Mouse (Mus musculus): Measurements from ENCODE around the gene Slc22a15. TPM values are rescaled to one million over a fixed set of nuclear protein-coding genes. Genes with fewer than 3 reads are reported as not detected.

The Slc22a15 gene
- polyA plus RNA-seq, 1 experiment, result 1.8 TPM

- no peak overlapping the region for H3K9ac ChIP-seq (ENCODE audit: low read depth, poor library complexity, severe bottlenecking)
- no peaks in the 10 kb centered on the region for H3K4me1 ChIP-seq (ENCODE audit: control insufficient read depth, insufficient read depth, low read length)
- no peaks in the 10 kb centered on the region for H3K9me3 ChIP-seq (replicated peaks; ENCODE audit: control insufficient read depth, insufficient read depth, low read length, poor library complexity, severe bottlenecking)
- no peaks in the 10 kb centered on the region for H3K36me3 ChIP-seq (ENCODE audit: control insufficient read depth, insufficient read depth, low read length, poor library complexity, severe bottlenecking)
- TF ChIP-seq CTCF (IDR thresholded peaks at IDR 0.05; ENCODE audit: low read depth, low read length) (no peak), EP300 (IDR thresholded peaks at IDR 0.05; ENCODE audit: insufficient read depth, low read depth, low read length) (no peak), POLR2A (IDR thresholded peaks at IDR 0.05; ENCODE audit: insufficient read depth, low read length) (no peak)
- no peak overlapping the region for H3K27ac ChIP-seq (ENCODE audit: insufficient read depth, low read length)
- H3K27me3 ChIP-seq (ENCODE audit: control insufficient read depth, insufficient read depth, low read length, poor library complexity, severe bottlenecking), result no peaks in the 10 kb centered on the region
- no peak overlapping the region for H3K4me3 ChIP-seq (ENCODE audit: low read depth, low read length)
Measured at GRCm38 (mm10) chr3:101940418-101940817, 16.2 kb upstream of the Slc22a15 start.

GRCm38 (mm10) chr3:101939865-101940264, 15.6 kb upstream of the Slc22a15 start:
- H3K36me3 ChIP-seq (ENCODE audit: control insufficient read depth, insufficient read depth, low read length, poor library complexity, severe bottlenecking), result no peaks in the 10 kb centered on the region

GRCm38 (mm10) chr3:101939152-101939551, 14.9 kb upstream of the Slc22a15 start:
- Histone ChIP-seq H3K27ac (ENCODE audit: insufficient read depth, low read length) (no peak overlapping the region), H3K36me3 (ENCODE audit: control insufficient read depth, insufficient read depth, low read length, poor library complexity, severe bottlenecking) (no peaks in the 10 kb centered on the region), H3K4me1 (ENCODE audit: control insufficient read depth, insufficient read depth, low read length) (no peaks in the 10 kb centered on the region), H3K9ac (ENCODE audit: low read depth, poor library complexity, severe bottlenecking) (no peak overlapping the region), H3K27me3 (ENCODE audit: control insufficient read depth, insufficient read depth, low read length, poor library complexity, severe bottlenecking) (no peaks in the 10 kb centered on the region), H3K4me3 (ENCODE audit: low read depth, low read length) (no peak overlapping the region), H3K9me3 (replicated peaks; ENCODE audit: control insufficient read depth, insufficient read depth, low read length, poor library complexity, severe bottlenecking) (no peaks in the 10 kb centered on the region)
- TF ChIP-seq POLR2A (IDR thresholded peaks at IDR 0.05; ENCODE audit: insufficient read depth, low read length) (no peak), CTCF (IDR thresholded peaks at IDR 0.05; ENCODE audit: low read depth, low read length) (no peak), EP300 (IDR thresholded peaks at IDR 0.05; ENCODE audit: insufficient read depth, low read depth, low read length) (no peak)

More at GRCm38 (mm10) chr3:101939865-101940264, 15.6 kb upstream of the Slc22a15 start:
- Histone ChIP-seq H3K27me3 (ENCODE audit: control insufficient read depth, insufficient read depth, low read length, poor library complexity, severe bottlenecking) (no peaks in the 10 kb centered on the region), H3K4me1 (ENCODE audit: control insufficient read depth, insufficient read depth, low read length) (no peaks in the 10 kb centered on the region), H3K9me3 (replicated peaks; ENCODE audit: control insufficient read depth, insufficient read depth, low read length, poor library complexity, severe bottlenecking) (no peaks in the 10 kb centered on the region), H3K4me3 (ENCODE audit: low read depth, low read length) (no peak overlapping the region), H3K27ac (ENCODE audit: insufficient read depth, low read length) (no peak overlapping the region), H3K9ac (ENCODE audit: low read depth, poor library complexity, severe bottlenecking) (no peak overlapping the region)
- TF ChIP-seq EP300 (IDR thresholded peaks at IDR 0.05; ENCODE audit: insufficient read depth, low read depth, low read length) (no peak), CTCF (IDR thresholded peaks at IDR 0.05; ENCODE audit: low read depth, low read length) (no peak), POLR2A (IDR thresholded peaks at IDR 0.05; ENCODE audit: insufficient read depth, low read length) (no peak)

- Histone ChIP-seq H3K27me3 (ENCODE audit: control insufficient read depth, insufficient read depth, low read length, poor library complexity, severe bottlenecking) (no peaks in the 10 kb centered on the region), H3K36me3 (ENCODE audit: control insufficient read depth, insufficient read depth, low read length, poor library complexity, severe bottlenecking) (no peaks in the 10 kb centered on the region), H3K9me3 (replicated peaks; ENCODE audit: control insufficient read depth, insufficient read depth, low read length, poor library complexity, severe bottlenecking) (no peaks in the 10 kb centered on the region), H3K4me1 (ENCODE audit: control insufficient read depth, insufficient read depth, low read length) (no peaks in the 10 kb centered on the region), H3K9ac (ENCODE audit: low read depth, poor library complexity, severe bottlenecking) (no peak overlapping the region), H3K4me3 (ENCODE audit: low read depth, low read length) (no peak overlapping the region), H3K27ac (ENCODE audit: insufficient read depth, low read length) (no peak overlapping the region)
- no peak for TF ChIP-seq POLR2A (IDR thresholded peaks at IDR 0.05; ENCODE audit: insufficient read depth, low read length)
- TF ChIP-seq CTCF (IDR thresholded peaks at IDR 0.05; ENCODE audit: low read depth, low read length), result no peak
- no peak for TF ChIP-seq EP300 (IDR thresholded peaks at IDR 0.05; ENCODE audit: insufficient read depth, low read depth, low read length)
Measured at GRCm38 (mm10) chr3:101936369-101936768, 12.1 kb upstream of the Slc22a15 start.

GRCm38 (mm10) chr3:101933820-101934219, 9.6 kb upstream of the Slc22a15 start:
- TF ChIP-seq CTCF (IDR thresholded peaks at IDR 0.05; ENCODE audit: low read depth, low read length) (no peak), POLR2A (IDR thresholded peaks at IDR 0.05; ENCODE audit: insufficient read depth, low read length) (no peak), EP300 (IDR thresholded peaks at IDR 0.05; ENCODE audit: insufficient read depth, low read depth, low read length) (no peak)
- Histone ChIP-seq H3K4me3 (ENCODE audit: low read depth, low read length) (no peak overlapping the region), H3K27me3 (ENCODE audit: control insufficient read depth, insufficient read depth, low read length, poor library complexity, severe bottlenecking) (no peaks in the 10 kb centered on the region), H3K4me1 (ENCODE audit: control insufficient read depth, insufficient read depth, low read length) (no peaks in the 10 kb centered on the region), H3K9ac (ENCODE audit: low read depth, poor library complexity, severe bottlenecking) (no peak overlapping the region), H3K27ac (ENCODE audit: insufficient read depth, low read length) (no peak overlapping the region), H3K36me3 (ENCODE audit: control insufficient read depth, insufficient read depth, low read length, poor library complexity, severe bottlenecking) (no peaks in the 10 kb centered on the region), H3K9me3 (replicated peaks; ENCODE audit: control insufficient read depth, insufficient read depth, low read length, poor library complexity, severe bottlenecking) (0 out of 2 replicates have a peak, but pooled peaks cover 3% of the 10 kb centered on the region)

GRCm38 (mm10) chr3:101929105-101929876, 5.0 kb upstream of the Slc22a15 start:
- Histone ChIP-seq H3K27me3 (ENCODE audit: control insufficient read depth, insufficient read depth, low read length, poor library complexity, severe bottlenecking) (0 out of 2 replicates have a peak, but pooled peaks cover under 1% of the 10 kb centered on the region), H3K4me3 (ENCODE audit: low read depth, low read length) (no peak overlapping the region), H3K27ac (ENCODE audit: insufficient read depth, low read length) (no peak overlapping the region), H3K36me3 (ENCODE audit: control insufficient read depth, insufficient read depth, low read length, poor library complexity, severe bottlenecking) (no peaks in the 10 kb centered on the region), H3K9ac (ENCODE audit: low read depth, poor library complexity, severe bottlenecking) (no peak overlapping the region), H3K4me1 (ENCODE audit: control insufficient read depth, insufficient read depth, low read length) (no peaks in the 10 kb centered on the region), H3K9me3 (replicated peaks; ENCODE audit: control insufficient read depth, insufficient read depth, low read length, poor library complexity, severe bottlenecking) (0 out of 2 replicates have a peak, but pooled peaks cover 3% of the 10 kb centered on the region)
- TF ChIP-seq EP300 (IDR thresholded peaks at IDR 0.05; ENCODE audit: insufficient read depth, low read depth, low read length), result no peak
- TF ChIP-seq CTCF (IDR thresholded peaks at IDR 0.05; ENCODE audit: low read depth, low read length), result no peak
- TF ChIP-seq POLR2A (IDR thresholded peaks at IDR 0.05; ENCODE audit: insufficient read depth, low read length), result no peak
